Comparison of ENCODE assay signal across 8 mouse cellular contexts in genomic region chr17:59013091-59013459, GRCm38 (mm10). TPM values are rescaled to one million over a fixed set of nuclear protein-coding genes. Genes with fewer than 3 reads are reported as not detected.
DNase-seq lines count a peak whose midpoint lies in the region; TF ChIP-seq lines count a peak whose summit lies in the region.

Nudt12 (minus strand) TSS chr17:59013372.

- H3K4me1 ChIP-seq in ES-E14 (ENCODE audit: control insufficient read depth in 2 of 2, insufficient read depth in 2 of 2, low read length in 2 of 2, poor library complexity in 1 of 2) = 0 out of 4 replicates have a peak, but pooled peaks cover 0 to 2% of the 10 kb centered on the region in 2 experiments
- no peaks in the 10 kb centered on the region; the same call in 1 of the 2 replicates for H3K4me1 ChIP-seq in lung, adult 2 months (ENCODE audit: control insufficient read depth, insufficient read depth, low read length)
- H3K4me1 ChIP-seq in olfactory bulb, adult 2 months (ENCODE audit: control insufficient read depth, insufficient read depth, low read length) = peaks cover 4% of the 10 kb centered on the region; the same call in 1 of the 2 replicates

- no peak for TF ChIP-seq CTCF in lung, adult 2 months (IDR thresholded peaks at IDR 0.05; ENCODE audit: insufficient read depth, low read length)
- TF ChIP-seq CTCF in olfactory bulb, adult 2 months (IDR thresholded peaks at IDR 0.05; ENCODE audit: insufficient read depth, low read depth, low read length) = no peak

- peak within 1 kb of the TSS; percentile 68 to 81 for H3K4me3 ChIP-seq in ES-E14 (ENCODE audit: insufficient read depth in 1 of 2, low read depth in 1 of 2, low read length in 2 of 2, poor library complexity in 1 of 2, severe bottlenecking in 1 of 2)
- H3K4me3 ChIP-seq in lung, adult 2 months (replicated peaks; ENCODE audit: extremely low read depth, low read depth, low read length) = peak within 1 kb of the TSS; percentile 96
- H3K4me3 ChIP-seq in olfactory bulb, adult 2 months (ENCODE audit: insufficient read depth, low read depth, low read length) = peak within 1 kb of the TSS; percentile 97

- peak; percentile 7 for DNase-seq in ES-E14 (ENCODE audit: low read depth, low spot score)
- peak; percentile 69 for DNase-seq in cerebellum, adult 9-10 months
- DNase-seq in forelimb bud, embryonic 11.5 days (ENCODE audit: low read depth, low spot score) = peak; percentile 58
- peak; percentile 66 for DNase-seq in heart, postnatal 4 days
- peak; percentile 35 to 45 for DNase-seq in layer of hippocampus, adult 8-10 months (ENCODE audit: low spot score in 2 of 2)
- DNase-seq in lung, adult 2 months = peak; percentile 62
- DNase-seq in thymus, postnatal 0 days (ENCODE audit: low spot score) = peak; percentile 34

- H3K36me3 ChIP-seq in ES-E14 (ENCODE audit: control insufficient read depth, insufficient read depth, low read length, poor library complexity, severe bottlenecking) = no peaks in the 10 kb centered on the region

- TF ChIP-seq POLR2A in lung, adult 2 months (IDR thresholded peaks at IDR 0.05; ENCODE audit: borderline replicate concordance, extremely low read depth, low read depth, low read length) = no peak
- TF ChIP-seq POLR2A in olfactory bulb, adult 2 months (IDR thresholded peaks at IDR 0.05; ENCODE audit: insufficient read depth, low read depth, low read length) = no peak

- in situ Hi-C loops in ES-E14 (cut with MboI; ENCODE audit: low sequenced_read_pairs in 2 of 2, unreplicated experiment in 2 of 2) = no loop called here

- H3K27ac ChIP-seq in ES-E14 (ENCODE audit: insufficient read depth, low read depth, low read length, poor library complexity, severe bottlenecking) = no peak within 1 kb of the TSS
- no peak within 1 kb of the TSS for H3K27ac ChIP-seq in olfactory bulb, adult 2 months (ENCODE audit: insufficient read depth, low read depth, low read length)

- under 1% methylated on average over 22 of the region's 22 CpGs for WGBS in lung, adult 2 months
- under 1% methylated on average over 22 of the region's 22 CpGs for WGBS in olfactory bulb, adult 2 months

- peak within 1 kb of the TSS; percentile 58; the same call in 1 of the 2 replicates for H3K9ac ChIP-seq in ES-E14 (ENCODE audit: insufficient read depth, low read depth, low read length, poor library complexity, severe bottlenecking)

- no peaks in the 10 kb centered on the region for H3K9me3 ChIP-seq in ES-E14 (ENCODE audit: control insufficient read depth, insufficient read depth, low read depth, low read length)

TF ChIP-seq in ES-E14, 5 proteins besides CTCF, POLR2A, EP300 and RAD21:
- TF ChIP-seq HCFC1 (IDR thresholded peaks at IDR 0.05; ENCODE audit: borderline replicate concordance, insufficient read depth, low read length) = peak; percentile 89
- TF ChIP-seq CHD2 (IDR thresholded peaks at IDR 0.05; ENCODE audit: low read depth, low read length) = no peak
- TF ChIP-seq ZC3H11A (IDR thresholded peaks at IDR 0.05; ENCODE audit: borderline replicate concordance, low read depth, low read length) = no peak

RNA-seq across cellular contexts. Expression of gene Nudt12, which starts in this region (rescaled TPM):
- total RNA-seq in ES-E14 (2012; rRNA removed) = 2.8 and 3.4 TPM in 2 replicates
- total RNA-seq in heart, postnatal 4 days (2021) = 1 to 10 TPM; 5.1 to 8.5 TPM
- total RNA-seq in layer of hippocampus, adult 8-10 months (2022) = 10 to 100 TPM; 10.6 to 15.3 (median 12.4) TPM
- polyA plus RNA-seq in lung, adult 2 months (2012; rRNA removed) = 1.3 and 2.8 TPM in 2 replicates
- polyA plus RNA-seq in olfactory bulb, adult 2 months (2012; ENCODE audit: insufficient read depth, insufficient read length, low replicate concordance, missing spikeins) = not detected in 2 replicates
- polyA plus RNA-seq in thymus, postnatal 0 days (2015; fragmentation: Nextera tagmentation; extraction: Ambion mirVana) = 1.6 and 2.0 TPM in 2 replicates

Comparison
In these comparisons a context has a peak if more than half of its experiments do, and no peak if none do; other contexts are left out.
1. DNase-seq: peak in every context shown above with its lines; median percentile 69 in cerebellum, adult 9-10 months; 66 in heart, postnatal 4 days; 62 in lung, adult 2 months; 58 in forelimb bud, embryonic 11.5 days; 40 in layer of hippocampus, adult 8-10 months; 34 in thymus, postnatal 0 days; 7 in ES-E14.